Mouse (Mus musculus) small intestine, adult 2 months (tissue): ENCODE results near the gene Opa1.

Source experiments
- CTCF ChIP-seq: fragments of 200-500 bp; IDR thresholded peaks from 2 replicates; pipeline ENCODE4 v1.5.1; 2012; ENCODE audit warnings: low read depth, mild to moderate bottlenecking, control low read depth, inconsistent platforms, low read length, moderate library complexity, mixed read lengths; ENCODE audit not compliant: insufficient replicate concordance, insufficient read length; ENCODE audit errors: extremely low read depth
- POLR2A ChIP-seq: fragments of 200-500 bp; IDR thresholded peaks from 2 replicates; pipeline ENCODE4 v1.6.1; 2012; ENCODE audit warnings: low read depth, mild to moderate bottlenecking, control low read depth, inconsistent platforms, low read length, moderate library complexity

GRCm38 (mm10) chr16:29670806-29671205 is 91.7 kb downstream of the Opa1 start:
- no peak for TF ChIP-seq POLR2A
- TF ChIP-seq CTCF, result no peak
